Mouse (Mus musculus): Measurements from ENCODE around the gene 4930524J08Rik.

DNA sequence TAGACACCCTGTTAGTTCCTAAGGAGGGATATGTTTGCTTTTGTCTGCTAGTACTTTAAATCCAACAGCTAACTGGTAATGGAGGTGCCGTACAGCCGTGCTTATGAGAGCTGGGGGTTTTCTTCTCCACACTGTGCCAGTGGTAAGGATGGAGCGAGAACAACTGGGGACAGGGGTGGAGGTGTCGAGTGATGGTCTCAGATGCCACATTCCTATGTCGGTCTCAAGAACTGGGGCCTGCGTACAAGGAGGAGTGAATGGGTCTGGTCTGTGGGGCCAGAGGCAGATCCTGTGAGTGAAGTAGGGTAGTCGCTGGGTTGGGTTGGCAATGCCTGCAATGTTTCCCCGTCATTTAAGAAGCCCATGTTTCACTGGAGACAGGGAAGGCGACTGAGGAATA is 33.7 kb downstream of the 4930524J08Rik start:
- TF ChIP-seq TAL1 (conservative IDR thresholded peaks at IDR 0.05; ENCODE audit: low read depth, low read length) (no peak), CTCF (IDR thresholded peaks at IDR 0.05; ENCODE audit: low read depth, low read length) (no peak), GATA2 (IDR thresholded peaks at IDR 0.05; ENCODE audit: borderline replicate concordance, low read depth, low read length) (no peak)

Data from G1E (cell line).